Mouse (Mus musculus) hindbrain, embryonic 11.5 days (tissue): ENCODE measurements around the gene Glrp1. TPM values are rescaled to one million over a fixed set of nuclear protein-coding genes. Genes with fewer than 3 reads are reported as not detected.

Experiments used
- ATAC-seq: fragments of 200-750 bp; cut with Nextera tagmentation; 2 replicates; pipeline ENCODE4 v1.8.0; 2017; ENCODE audit warnings: mild to moderate bottlenecking, moderate TSS enrichment, moderate library complexity; ENCODE audit not compliant: low FRiP score
- DNase-seq: peaks from one replicate; pipeline ENCODE4 v3.0.0-alpha.2; 2015; ENCODE audit warnings: low spot score
- H3K27ac ChIP-seq: fragments of 300-500 bp; sonication (generic); 2 replicates; pipeline ENCODE4 v1.5.1; 2014; ENCODE audit warnings: mild to moderate bottlenecking, low read depth, low read length
- H3K27me3 ChIP-seq: fragments of 300-500 bp; sonication (generic); 2 replicates; pipeline ENCODE4 v1.6.1; 2014; ENCODE audit warnings: mild to moderate bottlenecking, low read length, moderate library complexity, mixed read lengths; ENCODE audit not compliant: control insufficient read depth, insufficient read depth
- H3K36me3 ChIP-seq: fragments of 300-500 bp; sonication (generic); 2 replicates; pipeline ENCODE4 v1.6.1; 2014; ENCODE audit warnings: mild to moderate bottlenecking, low read length, moderate library complexity, mixed read lengths; ENCODE audit not compliant: control insufficient read depth, insufficient read depth
- H3K4me1 ChIP-seq: fragments of 300-500 bp; sonication (generic); replicated peaks from 2 replicates; pipeline ENCODE4 v1.6.1; 2014; ENCODE audit warnings: low read length, mixed read lengths; ENCODE audit not compliant: control insufficient read depth, insufficient read depth
- H3K4me2 ChIP-seq: fragments of 300-500 bp; sonication (generic); replicated peaks from 2 replicates; pipeline ENCODE4 v1.6.1; 2014; ENCODE audit warnings: mild to moderate bottlenecking, low read depth, low read length
- H3K4me3 ChIP-seq: fragments of 300-500 bp; sonication (generic); 2 replicates; pipeline ENCODE4 v1.5.1; 2014; ENCODE audit warnings: low read depth, low read length
- H3K9ac ChIP-seq: fragments of 300-500 bp; sonication (generic); 2 replicates; pipeline ENCODE4 v1.6.1; 2014; ENCODE audit warnings: low read depth, low read length
- H3K9me3 ChIP-seq: fragments of 300-500 bp; sonication (generic); 2 replicates; pipeline ENCODE4 v1.6.1; 2016; ENCODE audit warnings: low read length; ENCODE audit not compliant: control insufficient read depth
- WGBS: fragments of 180-500 bp; shearing (Covaris S2); extraction: QIAGEN DNeasy Blood & Tissue Kit; methylation state at CpG from one replicate; pipeline ENCODE4 v1.1.7; 2014; 5-methylcytosine and 5-hydroxymethylcytosine counted together
- polyA plus RNA-seq: library from polyadenylated mRNA; unstranded; fragments of >200 nt; fragmentation: Nextera tagmentation; extraction: Ambion mirVana; gene quantifications from 2 replicates; pipeline ENCODE4 v1.2.1, GENCODE M21; 2014

Gene Glrp1
- not detected in 2 replicates for polyA plus RNA-seq

- H3K9me3 ChIP-seq = no peaks in the 10 kb centered on the region
- WGBS = 83% methylated on average over 8 of the region's 8 CpGs
- H3K9ac ChIP-seq = no peak within 1 kb of the TSS
- no peaks in the 10 kb centered on the region for H3K36me3 ChIP-seq
- no peak for ATAC-seq
- no peak within 1 kb of the TSS for H3K4me2 ChIP-seq
- H3K27me3 ChIP-seq = no peaks in the 10 kb centered on the region
- peaks cover under 1% of the 10 kb centered on the region for H3K4me1 ChIP-seq
- no peak within 1 kb of the TSS for H3K27ac ChIP-seq
- DNase-seq = no peak
- no peak within 1 kb of the TSS for H3K4me3 ChIP-seq
Measured at GRCm38 (mm10) chr1:88509789-88510188, at the start of gene Glrp1. TSS of gene Glrp1 (minus strand) at chr1:88510066.

GRCm38 (mm10) chr1:88559258-88559657 is 49.4 kb upstream of the Glrp1 start:
- no peak overlapping the region for H3K4me3 ChIP-seq
- H3K27me3 ChIP-seq = no peaks in the 10 kb centered on the region
- H3K36me3 ChIP-seq = no peaks in the 10 kb centered on the region
- WGBS = 21% methylated on average over 7 of the region's 7 CpGs
- no peak overlapping the region for H3K27ac ChIP-seq
- DNase-seq (no peak), ATAC-seq (no peak)
- H3K4me2 ChIP-seq = no peak overlapping the region
- H3K4me1 ChIP-seq = no peaks in the 10 kb centered on the region; the same call in 1 of the 2 replicates
- no peaks in the 10 kb centered on the region for H3K9me3 ChIP-seq
- H3K9ac ChIP-seq = no peak overlapping the region

GRCm38 (mm10) chr1:88558793-88559192 is 48.9 kb upstream of the Glrp1 start:
- Histone ChIP-seq H3K4me2 (no peak overlapping the region), H3K27me3 (no peaks in the 10 kb centered on the region), H3K4me1 (no peaks in the 10 kb centered on the region; the same call in 1 of the 2 replicates), H3K36me3 (no peaks in the 10 kb centered on the region), H3K9ac (no peak overlapping the region), H3K4me3 (no peak overlapping the region), H3K27ac (no peak overlapping the region), H3K9me3 (no peaks in the 10 kb centered on the region)
- no peak for DNase-seq
- ATAC-seq = no peak

GRCm38 (mm10) chr1:88556401-88556800 is 46.5 kb upstream of the Glrp1 start:
- Histone ChIP-seq H3K4me3 (no peak overlapping the region), H3K4me2 (no peak overlapping the region), H3K4me1 (no peaks in the 10 kb centered on the region; the same call in 1 of the 2 replicates), H3K9me3 (no peaks in the 10 kb centered on the region), H3K36me3 (no peaks in the 10 kb centered on the region), H3K27me3 (no peaks in the 10 kb centered on the region), H3K9ac (no peak overlapping the region), H3K27ac (no peak overlapping the region)
- 88% methylated on average over 11 of the region's 11 CpGs for WGBS
- DNase-seq (no peak), ATAC-seq (no peak)

GRCm38 (mm10) chr1:88553500-88554187 is 43.8 kb upstream of the Glrp1 start:
- Histone ChIP-seq H3K27me3 (no peaks in the 10 kb centered on the region), H3K36me3 (no peaks in the 10 kb centered on the region), H3K27ac (no peak overlapping the region), H3K4me2 (no peak overlapping the region), H3K4me1 (no peaks in the 10 kb centered on the region), H3K4me3 (no peak overlapping the region), H3K9me3 (no peaks in the 10 kb centered on the region), H3K9ac (no peak overlapping the region)
- WGBS = 48% methylated on average over 7 of the region's 7 CpGs
- no peak for ATAC-seq
- DNase-seq = no peak

GRCm38 (mm10) chr1:88549263-88549662 is 39.4 kb upstream of the Glrp1 start:
- Histone ChIP-seq H3K27ac (no peak overlapping the region), H3K36me3 (no peaks in the 10 kb centered on the region), H3K4me1 (no peaks in the 10 kb centered on the region), H3K4me2 (no peak overlapping the region), H3K9me3 (no peaks in the 10 kb centered on the region), H3K4me3 (no peak overlapping the region), H3K27me3 (no peaks in the 10 kb centered on the region), H3K9ac (no peak overlapping the region)
- ATAC-seq (no peak), DNase-seq (no peak)
- WGBS = 100% methylated on average over 1 of the region's 1 CpGs

GRCm38 (mm10) chr1:88547172-88547571 is 37.3 kb upstream of the Glrp1 start:
- no peaks in the 10 kb centered on the region for H3K36me3 ChIP-seq
- 88% methylated on average over 7 of the region's 7 CpGs for WGBS

GRCm38 (mm10) chr1:88543608-88544007 is 33.7 kb upstream of the Glrp1 start:
- 71% methylated on average over 4 of the region's 4 CpGs for WGBS
- no peak for DNase-seq

More at GRCm38 (mm10) chr1:88547172-88547571, 37.3 kb upstream of the Glrp1 start:
- ATAC-seq (no peak), DNase-seq (no peak)
- Histone ChIP-seq H3K9ac (no peak overlapping the region), H3K4me2 (no peak overlapping the region), H3K4me3 (no peak overlapping the region), H3K9me3 (no peaks in the 10 kb centered on the region), H3K27me3 (no peaks in the 10 kb centered on the region), H3K4me1 (no peaks in the 10 kb centered on the region), H3K27ac (no peak overlapping the region)

GRCm38 (mm10) chr1:88539823-88540222 is 30.0 kb upstream of the Glrp1 start:
- no peaks in the 10 kb centered on the region for H3K27me3 ChIP-seq
- no peak overlapping the region for H3K27ac ChIP-seq
- no peak for DNase-seq
- ATAC-seq = no peak
- no peak overlapping the region for H3K4me2 ChIP-seq
- H3K4me1 ChIP-seq = no peaks in the 10 kb centered on the region
- 72% methylated on average over 3 of the region's 3 CpGs for WGBS
- no peak overlapping the region for H3K4me3 ChIP-seq
- no peaks in the 10 kb centered on the region for H3K9me3 ChIP-seq
- no peaks in the 10 kb centered on the region for H3K36me3 ChIP-seq
- H3K9ac ChIP-seq = no peak overlapping the region

More at GRCm38 (mm10) chr1:88543608-88544007, 33.7 kb upstream of the Glrp1 start:
- Histone ChIP-seq H3K4me3 (no peak overlapping the region), H3K4me2 (no peak overlapping the region), H3K27me3 (no peaks in the 10 kb centered on the region), H3K9ac (no peak overlapping the region), H3K36me3 (no peaks in the 10 kb centered on the region), H3K27ac (no peak overlapping the region), H3K4me1 (no peaks in the 10 kb centered on the region), H3K9me3 (no peaks in the 10 kb centered on the region)
- no peak for ATAC-seq
